Mouse (Mus musculus) gastrocnemius, postnatal 14 days (tissue): ENCODE measurements around the gene Gfod1. TPM values are rescaled to one million over a fixed set of nuclear protein-coding genes. Genes with fewer than 3 reads are reported as not detected.

Experiments used
- total RNA-seq, 2 experiments: library from RNA; stranded (reverse); gene quantifications; 2 replicates each; pipeline ENCODE4 v1.2.3; 2021

Gfod1 gene
- total RNA-seq, 2 experiments from 2014 or later = 5.2 to 5.3 TPM

Other genes with a start within 250 kb of the Gfod1 start
- gene Tbc1d7, start 132.7 kb downstream of the Gfod1 start, total RNA-seq = 10 to 100 TPM; 22.6 to 26.3 TPM
- 10 to 100 TPM; 13.6 to 15.8 TPM for gene Sirt5, start 61.3 kb upstream of the Gfod1 start, total RNA-seq
- 100 to 1,000 TPM; 133 to 137 TPM for gene Nol7, start 94.2 kb upstream of the Gfod1 start, total RNA-seq
- gene Ranbp9, start 177.1 kb upstream of the Gfod1 start, total RNA-seq = 10 to 100 TPM; 33.5 to 36.1 TPM